Mouse (Mus musculus): ENCODE data around the gene Iqschfp.

DNA sequence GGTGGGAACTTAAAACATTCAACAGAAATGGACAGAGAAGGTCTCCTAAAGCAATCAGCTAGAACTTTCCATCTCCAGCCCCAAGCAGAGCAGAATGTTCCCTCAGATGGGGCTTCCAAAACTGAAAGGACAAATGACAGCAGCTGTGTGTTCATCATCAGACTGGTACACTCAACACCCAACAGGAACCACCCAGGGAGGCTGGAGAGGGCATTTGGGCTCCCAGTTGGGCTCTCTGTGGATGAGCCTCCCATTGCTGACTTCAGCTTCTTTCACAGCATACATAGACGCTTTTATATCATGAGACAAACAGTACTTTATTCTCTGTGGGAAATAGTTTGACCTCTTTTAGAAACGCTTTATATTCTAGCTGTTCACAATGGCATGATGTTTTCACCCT is 464.5 kb downstream of the Iqschfp start:
- TF ChIP-seq CTCF (IDR thresholded peaks at IDR 0.05; ENCODE audit: control insufficient read depth, insufficient read depth, low read length) (no peak), POLR2A (IDR thresholded peaks at IDR 0.05; ENCODE audit: borderline replicate concordance, control insufficient read depth, low read depth, low read length) (no peak)
